Mouse (Mus musculus) ES-E14 (cell line): ENCODE results near the gene Tnpo1. TPM values are rescaled to one million over a fixed set of nuclear protein-coding genes. Genes with fewer than 3 reads are reported as not detected.

Experiments
- DNase-seq: peaks from one replicate; pipeline ENCODE4 v3.0.0-alpha.2; 2013; ENCODE audit warnings: low read depth, low spot score
- H3K27ac ChIP-seq: 2 replicates; pipeline ENCODE4 v1.5.1; 2012; ENCODE audit warnings: low read depth, mild to moderate bottlenecking, low read length, moderate library complexity, mixed read lengths; ENCODE audit not compliant: poor library complexity, insufficient read depth, severe bottlenecking
- H3K36me3 ChIP-seq: 2 replicates; pipeline ENCODE4 v1.6.1; 2012; ENCODE audit warnings: mild to moderate bottlenecking, low read length, moderate library complexity, mixed read lengths; ENCODE audit not compliant: control insufficient read depth, poor library complexity, insufficient read depth, severe bottlenecking
- H3K4me1 ChIP-seq, 2 experiments: fragments of 150-350 bp in 1 of 2; sonication (generic) in 1 of 2; 2 replicates each; pipeline ENCODE4 v1.6.1; 2012; ENCODE audit warnings: low read length in 2 of 2, mild to moderate bottlenecking in 1 of 2, mixed read lengths in 1 of 2; ENCODE audit not compliant: control insufficient read depth in 2 of 2, insufficient read depth in 2 of 2, poor library complexity in 1 of 2
- H3K4me3 ChIP-seq, 2 experiments: fragments of 150-350 bp in 1 of 2; sonication (generic) in 1 of 2; 2 replicates each; pipeline ENCODE4 v1.5.1; 2012; ENCODE audit warnings: low read length in 2 of 2, low read depth in 1 of 2, mild to moderate bottlenecking in 1 of 2, mixed read lengths in 1 of 2; ENCODE audit not compliant: insufficient read depth in 1 of 2, poor library complexity in 1 of 2, severe bottlenecking in 1 of 2
- H3K9ac ChIP-seq: 2 replicates; pipeline ENCODE4 v1.6.1; 2012; ENCODE audit warnings: low read depth, mild to moderate bottlenecking, low read length, mixed read lengths; ENCODE audit not compliant: poor library complexity, insufficient read depth, severe bottlenecking
- H3K9me3 ChIP-seq: fragments of 150-350 bp; sonication (generic); 2 replicates; pipeline ENCODE4 v1.6.1; 2012; ENCODE audit warnings: low read depth, mild to moderate bottlenecking, low read length; ENCODE audit not compliant: control insufficient read depth, insufficient read depth
- CHD2 ChIP-seq: IDR thresholded peaks from 2 replicates; pipeline ENCODE4 v1.6.1; 2014; ENCODE audit warnings: mild to moderate bottlenecking, low read depth, low read length, inconsistent platforms
- HCFC1 ChIP-seq: IDR thresholded peaks from 2 replicates; pipeline ENCODE4 v1.6.1; 2012; ENCODE audit warnings: low read length, inconsistent platforms, borderline replicate concordance; ENCODE audit not compliant: insufficient read depth
- MAFK ChIP-seq: IDR thresholded peaks from 2 replicates; pipeline ENCODE4 v1.6.1; 2014; ENCODE audit warnings: mild to moderate bottlenecking, low read depth, low read length, inconsistent platforms; ENCODE audit not compliant: insufficient read depth
- ZC3H11A ChIP-seq: IDR thresholded peaks from 2 replicates; pipeline ENCODE4 v1.6.1; 2012; ENCODE audit warnings: low read depth, mild to moderate bottlenecking, inconsistent platforms, low read length, borderline replicate concordance
- ZNF384 ChIP-seq: IDR thresholded peaks from 2 replicates; pipeline ENCODE4 v1.6.1; 2012; ENCODE audit warnings: low read depth, low read length, inconsistent platforms
- in situ Hi-C, 2 experiments: fragments of 600-800 bp; cut with MboI; formaldehyde crosslinking; loops; one replicate each; pipeline ENCODE4 v1.15.1; 2025; ENCODE audit warnings: low sequenced_read_pairs in 2 of 2, inconsistent platforms in 1 of 2; ENCODE audit not compliant: unreplicated experiment in 2 of 2
- total RNA-seq: library from RNA; depleted of rRNA; stranded (reverse); fragments of 300-350 nt; gene quantifications from 2 replicates; pipeline ENCODE4 v1.2.3, GENCODE M21; 2012

The Tnpo1 gene
- total RNA-seq, 1 experiment, result 148 TPM

GRCm38 (mm10) chr13:98899550-98899949 lies 26.6 kb downstream of the Tnpo1 start:
- Histone ChIP-seq H3K9me3 (no peaks in the 10 kb centered on the region), H3K27ac (no peak overlapping the region), H3K9ac (no peak overlapping the region), H3K4me3 (no peak overlapping the region), H3K36me3 (peaks cover 6% of the 10 kb centered on the region), H3K4me1 (no peaks in the 10 kb centered on the region)
- TF ChIP-seq ZNF384 (no peak), HCFC1 (no peak), MAFK (no peak), CHD2 (no peak), ZC3H11A (no peak)
- no peak for DNase-seq
- in situ Hi-C loops, result no loop called here

GRCm38 (mm10) chr13:98897577-98897976 lies 28.6 kb downstream of the Tnpo1 start:
- H3K36me3 ChIP-seq, result peaks cover 4% of the 10 kb centered on the region
- in situ Hi-C loops, result no loop called here
- DNase-seq, result no peak
- no peak overlapping the region for H3K27ac ChIP-seq
- no peak overlapping the region for H3K4me3 ChIP-seq
- no peak overlapping the region for H3K9ac ChIP-seq
- H3K9me3 ChIP-seq, result no peaks in the 10 kb centered on the region
- no peaks in the 10 kb centered on the region for H3K4me1 ChIP-seq
- TF ChIP-seq CHD2 (no peak), ZC3H11A (no peak), MAFK (no peak), HCFC1 (no peak)

- H3K9ac ChIP-seq, result no peak overlapping the region
- TF ChIP-seq ZC3H11A (no peak), MAFK (no peak), HCFC1 (no peak), CHD2 (no peak), ZNF384 (no peak)
- peaks cover 0 to 2% of the 10 kb centered on the region in 2 experiments; a peak in 1 of 4 replicates for H3K4me1 ChIP-seq
- in situ Hi-C loops, result no loop called here
- no peaks in the 10 kb centered on the region for H3K36me3 ChIP-seq
- no peak overlapping the region for H3K27ac ChIP-seq
- H3K9me3 ChIP-seq, result no peaks in the 10 kb centered on the region
- H3K4me3 ChIP-seq, result no peak overlapping the region
- DNase-seq, result no peak
Observed at GRCm38 (mm10) chr13:98896434-98897126, 29.6 kb downstream of the Tnpo1 start.

- Histone ChIP-seq H3K27ac (no peak overlapping the region), H3K4me1 (peaks cover 0 to 2% of the 10 kb centered on the region in 2 experiments; a peak in 1 of 4 replicates)
- in situ Hi-C loops, result no loop called here
Observed at GRCm38 (mm10) chr13:98896013-98896412, 30.2 kb downstream of the Tnpo1 start.

GRCm38 (mm10) chr13:98894900-98895299 lies 31.3 kb downstream of the Tnpo1 start:
- H3K9ac ChIP-seq, result no peak overlapping the region
- no peaks in the 10 kb centered on the region for H3K36me3 ChIP-seq
- DNase-seq, result no peak
- no peak overlapping the region for H3K27ac ChIP-seq
- H3K9me3 ChIP-seq, result no peaks in the 10 kb centered on the region
- H3K4me3 ChIP-seq, result no peak overlapping the region
- in situ Hi-C loops, result no loop called here
- peaks cover 0 to 2% of the 10 kb centered on the region in 2 experiments; a peak in 1 of 4 replicates for H3K4me1 ChIP-seq
- TF ChIP-seq HCFC1 (no peak), MAFK (no peak), ZNF384 (no peak), ZC3H11A (no peak), CHD2 (no peak)

More at GRCm38 (mm10) chr13:98896013-98896412, 30.2 kb downstream of the Tnpo1 start:
- TF ChIP-seq ZNF384 (no peak), CHD2 (no peak), HCFC1 (no peak), MAFK (no peak), ZC3H11A (no peak)
- DNase-seq, result no peak
- H3K36me3 ChIP-seq, result no peaks in the 10 kb centered on the region
- H3K4me3 ChIP-seq, result no peak overlapping the region
- H3K9me3 ChIP-seq, result no peaks in the 10 kb centered on the region
- H3K9ac ChIP-seq, result no peak overlapping the region
